10 mouse cellular contexts compared by ENCODE assay signal in the genomic region with DNA sequence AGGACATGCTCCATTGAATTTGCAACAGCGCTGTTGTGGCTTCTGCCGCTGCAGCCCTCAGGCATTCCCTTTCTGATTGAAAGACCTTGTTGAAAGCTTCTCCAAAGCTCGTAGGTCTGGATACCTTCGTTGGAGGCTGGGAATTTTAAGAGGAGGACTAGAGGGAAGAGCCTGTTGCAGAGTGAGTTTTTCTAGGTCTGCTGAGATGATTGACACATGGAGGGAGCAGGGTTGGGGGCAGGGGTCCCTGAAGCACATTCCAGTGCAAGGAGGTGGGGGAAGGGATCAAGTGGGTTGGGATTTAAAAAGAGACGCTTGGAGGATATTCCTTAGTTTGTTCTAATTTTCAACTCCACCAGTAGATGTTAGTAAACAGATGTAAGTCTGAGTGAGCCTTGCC. TPM values are rescaled to one million over a fixed set of nuclear protein-coding genes. Genes with fewer than 3 reads are reported as not detected.
A peak's percentile ranks its signal among the peaks of the same experiment; 100 is the strongest.
DNase-seq lines count a peak whose midpoint lies in the region; ATAC-seq and TF ChIP-seq lines count a peak whose summit lies in the region.
"Had no signal": no experiment of that assay in that cellular context is flagged by ENCODE, and none has a peak within 500 bp of the region (broad histone marks: within the 10 kb centered on the region; RNA-seq: fewer than 3 reads in every experiment).

No protein-coding gene starts in this region.

- dilution Hi-C loops in CH12.LX (cut with MboI; ENCODE audit: extremely low pct_ligation_motif_present, extremely low pct_unique_long_range_greater_than_20kb, low sequenced_read_pairs) = no loop called here

- no peak for DNase-seq in heart, postnatal 36 days
- DNase-seq in CH12.LX (ENCODE audit: extremely low read depth) = no peak
- peak; percentile 37 for DNase-seq in midbrain, embryonic 10.5 days (ENCODE audit: low spot score)
- DNase-seq in liver, embryonic 11.5 days (ENCODE audit: low spot score) = no peak
- no peak for DNase-seq in spleen, postnatal 4 days (ENCODE audit: low spot score in 2 of 2)
- no peak for DNase-seq in gastrocnemius, postnatal 4 days (ENCODE audit: low spot score in 2 of 2)
- DNase-seq: B cell, adult 2 months; cerebellum, adult 11 months had no signal

- H3K36me3 ChIP-seq in heart, embryonic 11.5 days (ENCODE audit: control insufficient read depth, insufficient read depth, low read length) = no peaks in the 10 kb centered on the region
- peaks cover 6 to 32% of the 10 kb centered on the region in 2 experiments for H3K36me3 ChIP-seq in CH12.LX (replicated peaks in 1 of 2; ENCODE audit: control insufficient read depth in 1 of 2, insufficient read depth in 1 of 2, low read length in 1 of 2)
- peaks cover 6% of the 10 kb centered on the region; the same call in 1 of the 2 replicates for H3K36me3 ChIP-seq in forebrain, embryonic 13.5 days (ENCODE audit: poor library complexity, severe bottlenecking)
- H3K36me3 ChIP-seq in midbrain, embryonic 10.5 days = no peaks in the 10 kb centered on the region
- no peaks in the 10 kb centered on the region for H3K36me3 ChIP-seq in liver, embryonic 11.5 days (ENCODE audit: control insufficient read depth, insufficient read depth, low read length)

- H3K9me3 ChIP-seq in heart, embryonic 11.5 days (replicated peaks; ENCODE audit: control insufficient read depth, low read length) = no peaks in the 10 kb centered on the region
- no peaks in the 10 kb centered on the region for H3K9me3 ChIP-seq in CH12.LX (replicated peaks; ENCODE audit: low read length)
- no peaks in the 10 kb centered on the region for H3K9me3 ChIP-seq in forebrain, embryonic 13.5 days (replicated peaks)
- no peaks in the 10 kb centered on the region for H3K9me3 ChIP-seq in midbrain, embryonic 10.5 days (replicated peaks)
- H3K9me3 ChIP-seq in liver, embryonic 11.5 days (ENCODE audit: control insufficient read depth, low read length) = no peaks in the 10 kb centered on the region

- in situ Hi-C loops in CH12.LX (cut with MboI; ENCODE audit: low pct_ligation_motif_present, low pct_unique_long_range_greater_than_20kb, low sequenced_read_pairs) = no loop called here

- TF ChIP-seq EP300 in CH12.LX (IDR thresholded peaks at IDR 0.05; ENCODE audit: low read length) = no peak

- TF ChIP-seq RAD21 in CH12.LX (IDR thresholded peaks at IDR 0.05; ENCODE audit: low read depth, low read length) = no peak

- intact Hi-C loops in heart, postnatal 36 days (cut with DNase I) = no loop called here

- WGBS in heart, embryonic 11.5 days (ENCODE audit: insufficient replicate concordance) = 24% methylated on average over 5 of the region's 5 CpGs
- WGBS in forebrain, embryonic 13.5 days = 1% methylated on average over 5 of the region's 5 CpGs
- 6% methylated on average over 5 of the region's 5 CpGs for WGBS in midbrain, embryonic 10.5 days
- WGBS in liver, embryonic 11.5 days = 54% methylated on average over 5 of the region's 5 CpGs

- no peaks in the 10 kb centered on the region for H3K27me3 ChIP-seq in heart, embryonic 11.5 days (ENCODE audit: control insufficient read depth, insufficient read depth, low read length)
- H3K27me3 ChIP-seq in CH12.LX (replicated peaks) = no peaks in the 10 kb centered on the region
- no peaks in the 10 kb centered on the region for H3K27me3 ChIP-seq in forebrain, embryonic 13.5 days
- H3K27me3 ChIP-seq in midbrain, embryonic 10.5 days (ENCODE audit: low read depth, poor library complexity, severe bottlenecking) = 0 out of 2 replicates have a peak, but pooled peaks cover 4% of the 10 kb centered on the region
- no peaks in the 10 kb centered on the region for H3K27me3 ChIP-seq in liver, embryonic 11.5 days (replicated peaks; ENCODE audit: control insufficient read depth, insufficient read depth, low read length)

- peak overlapping the region; percentile 94 for H3K4me2 ChIP-seq in heart, embryonic 11.5 days
- peak overlapping the region; percentile 80 for H3K4me2 ChIP-seq in CH12.LX (ENCODE audit: insufficient read depth, low read depth, poor library complexity, severe bottlenecking)
- H3K4me2 ChIP-seq in forebrain, embryonic 13.5 days = peak overlapping the region; percentile 89
- H3K4me2 ChIP-seq in liver, embryonic 11.5 days = no peak overlapping the region

- no peak overlapping the region for H3K27ac ChIP-seq in heart, embryonic 11.5 days (ENCODE audit: low read depth, low read length)
- H3K27ac ChIP-seq in CH12.LX (ENCODE audit: insufficient read depth, low read depth) = no peak overlapping the region
- peak overlapping the region; percentile 12; the same call in 1 of the 2 replicates for H3K27ac ChIP-seq in forebrain, embryonic 13.5 days
- peak overlapping the region; percentile 80 for H3K27ac ChIP-seq in midbrain, embryonic 10.5 days (replicated peaks)
- H3K27ac ChIP-seq in liver, embryonic 11.5 days (ENCODE audit: low read depth, low read length) = no peak overlapping the region

- H3K4me3 ChIP-seq in heart, embryonic 11.5 days (ENCODE audit: low read depth, low read length) = peak overlapping the region; percentile 23
- peak overlapping the region in 2 of 3 experiments; percentile 13 to 54 for H3K4me3 ChIP-seq in CH12.LX (replicated peaks in 1 of 3; ENCODE audit: low read depth in 2 of 3, low read length in 2 of 3, poor library complexity in 1 of 3)
- peak overlapping the region; percentile 80 for H3K4me3 ChIP-seq in forebrain, embryonic 13.5 days
- peak overlapping the region; percentile 71 for H3K4me3 ChIP-seq in midbrain, embryonic 10.5 days
- H3K4me3 ChIP-seq in liver, embryonic 11.5 days (ENCODE audit: low read depth, low read length) = no peak overlapping the region

- no peak for TF ChIP-seq CTCF in CH12.LX (conservative IDR thresholded peaks at IDR 0.05 in 1 of 2, IDR thresholded peaks at IDR 0.05 in 1 of 2; ENCODE audit: low read depth in 2 of 2, low read length in 2 of 2)

- no peak for TF ChIP-seq POLR2A in CH12.LX (IDR thresholded peaks at IDR 0.05; ENCODE audit: low read depth, low read length)

- peaks cover 20% of the 10 kb centered on the region for H3K4me1 ChIP-seq in heart, embryonic 11.5 days (ENCODE audit: control insufficient read depth, insufficient read depth, low read length)
- peaks cover 0 to 34% of the 10 kb centered on the region in 2 experiments; a peak in 2 of 4 replicates for H3K4me1 ChIP-seq in CH12.LX (ENCODE audit: control insufficient read depth in 1 of 2, insufficient read depth in 2 of 2)
- peaks cover 48% of the 10 kb centered on the region for H3K4me1 ChIP-seq in forebrain, embryonic 13.5 days
- peaks cover 40% of the 10 kb centered on the region for H3K4me1 ChIP-seq in midbrain, embryonic 10.5 days
- peaks cover 7% of the 10 kb centered on the region for H3K4me1 ChIP-seq in liver, embryonic 11.5 days (replicated peaks; ENCODE audit: control insufficient read depth, insufficient read depth, low read length)

- no peak overlapping the region for H3K9ac ChIP-seq in heart, embryonic 11.5 days (ENCODE audit: low read depth, low read length)
- peak overlapping the region; percentile 72 for H3K9ac ChIP-seq in CH12.LX (ENCODE audit: insufficient read depth, low read depth)
- peak overlapping the region; percentile 93 for H3K9ac ChIP-seq in forebrain, embryonic 13.5 days
- no peak overlapping the region for H3K9ac ChIP-seq in liver, embryonic 11.5 days (ENCODE audit: low read depth, low read length)

- H3K79me2 ChIP-seq in CH12.LX (replicated peaks; ENCODE audit: control insufficient read depth, extremely low read depth, insufficient read depth, poor library complexity, severe bottlenecking) = peaks cover 31% of the 10 kb centered on the region

- no peak for ATAC-seq in heart, embryonic 11.5 days (replicated peaks; ENCODE audit: insufficient number of reproducible peaks, low FRiP score, low TSS enrichment)
- ATAC-seq in forebrain, embryonic 13.5 days = no peak
- no peak for ATAC-seq in liver, embryonic 11.5 days (replicated peaks; ENCODE audit: low FRiP score)

TF ChIP-seq in CH12.LX, 34 proteins besides CTCF, POLR2A, EP300 and RAD21 (continues in another document):
- TF ChIP-seq JUN (IDR thresholded peaks at IDR 0.05; ENCODE audit: insufficient read depth, low read depth, low read length) (no peak), IRF4 (IDR thresholded peaks at IDR 0.05; ENCODE audit: low read depth, low read length) (no peak), E2F4 (IDR thresholded peaks at IDR 0.05; ENCODE audit: insufficient replicate concordance, low read depth, low read length) (no peak), JUND (conservative IDR thresholded peaks at IDR 0.05; ENCODE audit: low read depth, low read length) (no peak), POLR2AphosphoS2 (IDR thresholded peaks at IDR 0.05; ENCODE audit: low read depth, low read length) (no peak), ZC3H11A (IDR thresholded peaks at IDR 0.05; ENCODE audit: low read depth, low read length) (no peak), USF1 (IDR thresholded peaks at IDR 0.05; ENCODE audit: low read depth, low read length) (no peak), NELFE (IDR thresholded peaks at IDR 0.05; ENCODE audit: low read depth, low read length) (no peak), MAZ (IDR thresholded peaks at IDR 0.05; ENCODE audit: low read depth, low read length) (no peak), USF2 (conservative IDR thresholded peaks at IDR 0.05; ENCODE audit: low read depth, low read length) (no peak), GABPA (IDR thresholded peaks at IDR 0.05; ENCODE audit: insufficient replicate concordance, low read depth, low read length) (no peak)

RNA-seq across cellular contexts. Expression of a gene that starts 3.1 kb away (rescaled TPM):
- polyA plus RNA-seq in heart, embryonic 11.5 days (2014; fragmentation: Nextera tagmentation; extraction: Ambion mirVana) = 6.3 and 9.5 TPM in 2 replicates
- total RNA-seq in heart, postnatal 36 days (2021) = 10 to 100 TPM in 1 of 2 experiments, 1 to 10 TPM in 1; 8.4 to 12.2 TPM
- 9.1 and 17.9 TPM in 2 replicates for total RNA-seq in CH12.LX (2012; rRNA removed)
- 8.7 and 9.8 TPM in 2 replicates for total RNA-seq in CH12.LX (2014; rRNA removed)
- polyA plus RNA-seq in CH12.LX (2012; ENCODE audit: insufficient read length, low read depth) = 2.9 and 3.7 TPM in 2 replicates
- polyA plus RNA-seq in forebrain, embryonic 13.5 days (2015; fragmentation: Nextera tagmentation; extraction: Ambion mirVana) = 114 and 126 TPM in 2 replicates
- polyA plus RNA-seq in midbrain, embryonic 10.5 days (2016; fragmentation: Nextera tagmentation; extraction: Ambion mirVana) = 38.1 and 61.6 TPM in 2 replicates
- polyA plus RNA-seq in liver, embryonic 11.5 days (2014; fragmentation: Nextera tagmentation; extraction: Ambion mirVana) = 1.5 and 2.2 TPM in 2 replicates
- total RNA-seq in gastrocnemius, postnatal 4 days (2021) = 1 to 10 TPM; 2.3 to 2.8 TPM

RNA-seq across cellular contexts. Expression of a gene that starts 18.4 kb away (rescaled TPM):
- polyA plus RNA-seq in heart, embryonic 11.5 days (2014; fragmentation: Nextera tagmentation; extraction: Ambion mirVana) = 52.7 and 57.3 TPM in 2 replicates
- 10 to 100 TPM; 58.2 to 61.7 TPM for total RNA-seq in heart, postnatal 36 days (2021)
- total RNA-seq in CH12.LX (2012; rRNA removed) = 17.2 and 18.9 TPM in 2 replicates
- 23.7 and 23.8 TPM in 2 replicates for total RNA-seq in CH12.LX (2014; rRNA removed)
- 18.5 and 19.7 TPM in 2 replicates for polyA plus RNA-seq in CH12.LX (2012; ENCODE audit: insufficient read length, low read depth)
- 108 and 111 TPM in 2 replicates for polyA plus RNA-seq in forebrain, embryonic 13.5 days (2015; fragmentation: Nextera tagmentation; extraction: Ambion mirVana)
- polyA plus RNA-seq in midbrain, embryonic 10.5 days (2016; fragmentation: Nextera tagmentation; extraction: Ambion mirVana) = 65.0 and 78.0 TPM in 2 replicates
- polyA plus RNA-seq in liver, embryonic 11.5 days (2014; fragmentation: Nextera tagmentation; extraction: Ambion mirVana) = 36.5 and 39.0 TPM in 2 replicates
- 10 to 100 TPM; 49.7 to 51.0 TPM for total RNA-seq in gastrocnemius, postnatal 4 days (2021)

Comparison
In these comparisons a context has a peak if more than half of its experiments do, and no peak if none do; other contexts are left out.
1. H3K27ac ChIP-seq: peak in forebrain, embryonic 13.5 days (single experiment) and midbrain, embryonic 10.5 days (single experiment); none in heart, embryonic 11.5 days (single experiment), CH12.LX (single experiment) and liver, embryonic 11.5 days (single experiment).
2. H3K9ac ChIP-seq: peak in CH12.LX (single experiment) and forebrain, embryonic 13.5 days (single experiment); none in heart, embryonic 11.5 days (single experiment) and liver, embryonic 11.5 days (single experiment).